Mouse (Mus musculus): Measurements from ENCODE around the gene Gp9.

DNA sequence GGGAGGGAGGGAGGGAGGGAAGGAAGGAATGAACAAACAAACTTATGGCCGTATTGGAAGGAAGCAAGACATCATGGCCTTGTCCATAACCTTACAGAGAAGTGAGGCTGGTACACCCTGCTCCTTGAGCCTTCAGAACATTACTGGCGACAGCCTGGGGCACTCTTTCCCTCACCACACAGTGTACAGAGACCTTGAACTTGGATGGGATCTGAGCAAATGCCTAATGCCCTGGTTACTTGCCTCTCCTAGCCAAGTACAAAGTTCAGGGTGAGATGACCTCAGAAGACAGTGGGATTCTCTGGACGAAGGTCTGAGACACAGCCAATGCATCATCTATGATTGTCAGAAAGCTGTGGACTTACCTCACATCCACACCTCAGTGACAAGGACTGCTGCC is 18.0 kb upstream of the Gp9 start:
- TF ChIP-seq POLR2A (IDR thresholded peaks at IDR 0.05; ENCODE audit: insufficient read length, low read depth) (no peak), MAX (IDR thresholded peaks at IDR 0.05; ENCODE audit: low read depth) (no peak), MYOG (IDR thresholded peaks at IDR 0.05; ENCODE audit: control insufficient read depth in 1 of 3, insufficient read depth in 1 of 3, insufficient read length in 2 of 3, low read depth in 2 of 3) (no peak)

All from myocyte (in vitro differentiated cells).